Mouse (Mus musculus) limb, embryonic 11.5 days (tissue): Measurements from ENCODE around the gene Zdbf2. TPM values are rescaled to one million over a fixed set of nuclear protein-coding genes. Genes with fewer than 3 reads are reported as not detected.
"Not testable (repeated sequence)": the region's sequence is repeated elsewhere in the genome, so short reads cannot be mapped to it uniquely, and the experiment has no call there.

Source experiments
- ATAC-seq: fragments of 200-750 bp; cut with Nextera tagmentation; 2 replicates; pipeline ENCODE4 v1.8.0; 2017; ENCODE audit warnings: low read depth; ENCODE audit not compliant: insufficient number of reproducible peaks, low FRiP score, low TSS enrichment
- DNase-seq: peaks from one replicate; pipeline ENCODE4 v3.0.0-alpha.2; 2015; ENCODE audit warnings: low spot score
- H3K27ac ChIP-seq: fragments of 300-500 bp; sonication (generic); replicated peaks from 2 replicates; pipeline ENCODE4 v1.5.1; 2014; ENCODE audit warnings: low read depth, mild to moderate bottlenecking, low read length
- H3K27me3 ChIP-seq: fragments of 300-500 bp; sonication (generic); 2 replicates; pipeline ENCODE4 v1.6.1; 2014; ENCODE audit warnings: mild to moderate bottlenecking, low read length, mixed read lengths; ENCODE audit not compliant: control insufficient read depth, insufficient read depth
- H3K36me3 ChIP-seq: fragments of 300-500 bp; sonication (generic); 2 replicates; pipeline ENCODE4 v1.6.1; 2014; ENCODE audit warnings: mild to moderate bottlenecking, low read length, moderate library complexity, mixed read lengths; ENCODE audit not compliant: control insufficient read depth, insufficient read depth
- H3K4me1 ChIP-seq: fragments of 300-500 bp; sonication (generic); 2 replicates; pipeline ENCODE4 v1.6.1; 2014; ENCODE audit warnings: low read length, mixed read lengths; ENCODE audit not compliant: control insufficient read depth, insufficient read depth
- H3K4me2 ChIP-seq: fragments of 300-500 bp; sonication (generic); 2 replicates; pipeline ENCODE4 v1.6.1; 2014; ENCODE audit warnings: low read depth, mild to moderate bottlenecking, moderate library complexity; ENCODE audit not compliant: severe bottlenecking
- H3K4me3 ChIP-seq: fragments of 300-500 bp; sonication (generic); 2 replicates; pipeline ENCODE4 v1.5.1; 2014; ENCODE audit warnings: low read depth, low read length
- H3K9ac ChIP-seq: fragments of 300-500 bp; sonication (generic); 2 replicates; pipeline ENCODE4 v1.6.1; 2014; ENCODE audit warnings: mild to moderate bottlenecking, low read length
- H3K9me3 ChIP-seq: fragments of 300-500 bp; sonication (generic); 2 replicates; pipeline ENCODE4 v1.6.1; 2016; ENCODE audit warnings: low read length; ENCODE audit not compliant: control insufficient read depth
- WGBS: fragments of 180-500 bp; shearing (Covaris S2); extraction: QIAGEN DNeasy Blood & Tissue Kit; methylation state at CpG from one replicate; pipeline ENCODE4 v1.1.7; 2014; 5-methylcytosine and 5-hydroxymethylcytosine counted together
- polyA plus RNA-seq: library from polyadenylated mRNA; unstranded; fragments of >200 nt; fragmentation: Nextera tagmentation; extraction: Ambion mirVana; gene quantifications from 2 replicates; pipeline ENCODE4 v1.2.1, GENCODE M21; 2014

Zdbf2 gene
- polyA plus RNA-seq, 1 experiment from 2014 or later: 11.3 TPM

DNA sequence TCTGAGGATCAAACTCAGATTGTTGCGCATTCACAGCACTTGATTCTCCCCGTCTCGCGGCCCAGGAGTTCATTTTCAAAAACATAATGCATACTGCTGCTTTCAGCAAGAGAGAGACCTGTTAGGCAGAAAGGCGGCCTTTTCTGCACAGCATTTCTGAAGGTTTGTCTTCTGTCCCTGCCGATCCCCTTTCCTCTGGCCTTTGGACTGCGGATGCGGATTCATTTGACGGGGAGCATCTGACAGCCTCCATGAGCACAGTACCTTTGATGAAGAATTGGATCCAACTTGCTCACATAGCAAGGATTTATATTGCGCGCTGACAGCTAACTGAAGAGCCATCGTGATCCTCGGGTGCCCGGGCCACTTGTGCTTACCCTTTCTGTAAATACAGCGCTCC lies 6.3 kb upstream of the Zdbf2 start:
- no peak for ATAC-seq
- H3K4me1 ChIP-seq: no peaks in the 10 kb centered on the region
- no peak overlapping the region for H3K27ac ChIP-seq
- H3K27me3 ChIP-seq: peaks cover 58% of the 10 kb centered on the region
- H3K4me2 ChIP-seq: no peak overlapping the region
- no peak overlapping the region for H3K4me3 ChIP-seq
- DNase-seq: peak; percentile 37
- no peaks in the 10 kb centered on the region for H3K36me3 ChIP-seq
- no peaks in the 10 kb centered on the region for H3K9me3 ChIP-seq
- WGBS: 49% methylated on average over 15 of the region's 15 CpGs
- H3K9ac ChIP-seq: no peak overlapping the region

DNA sequence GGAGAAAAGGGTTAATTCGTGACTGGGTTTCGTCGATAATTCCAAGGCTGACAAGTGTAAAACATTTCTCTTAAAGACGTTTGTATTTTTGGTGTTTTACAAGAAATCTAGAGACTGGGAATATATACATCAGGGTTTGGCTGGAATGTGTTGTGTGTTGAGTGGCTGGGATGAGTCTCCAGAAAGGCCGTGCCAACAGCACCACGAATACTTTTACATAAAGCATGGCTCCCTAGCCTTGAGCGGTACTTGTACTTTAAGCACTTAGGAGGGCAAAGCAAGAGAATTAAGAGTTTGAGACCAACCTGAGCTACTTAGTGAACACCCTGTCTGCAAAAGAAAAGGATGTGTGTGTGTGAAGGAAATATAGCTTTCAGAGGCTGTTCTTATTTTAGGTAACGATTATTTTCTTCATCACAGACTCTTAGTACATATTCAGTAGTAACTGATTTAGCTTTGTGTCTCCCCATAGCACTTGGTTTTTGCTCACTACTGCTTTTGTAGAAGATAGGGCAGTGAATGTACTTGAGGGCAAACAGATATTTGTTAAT lies 865 bp upstream of the Zdbf2 start:
- Histone ChIP-seq H3K36me3 (no peaks in the 10 kb centered on the region), H3K27ac (no peak overlapping the region), H3K4me2 (no peak overlapping the region), H3K4me3 (no peak overlapping the region), H3K9me3 (no peaks in the 10 kb centered on the region), H3K4me1 (no peaks in the 10 kb centered on the region), H3K27me3 (peaks cover 58% of the 10 kb centered on the region), H3K9ac (no peak overlapping the region)
- DNase-seq: no peak
- 30% methylated on average over 8 of the region's 8 CpGs for WGBS
- no peak for ATAC-seq

DNA sequence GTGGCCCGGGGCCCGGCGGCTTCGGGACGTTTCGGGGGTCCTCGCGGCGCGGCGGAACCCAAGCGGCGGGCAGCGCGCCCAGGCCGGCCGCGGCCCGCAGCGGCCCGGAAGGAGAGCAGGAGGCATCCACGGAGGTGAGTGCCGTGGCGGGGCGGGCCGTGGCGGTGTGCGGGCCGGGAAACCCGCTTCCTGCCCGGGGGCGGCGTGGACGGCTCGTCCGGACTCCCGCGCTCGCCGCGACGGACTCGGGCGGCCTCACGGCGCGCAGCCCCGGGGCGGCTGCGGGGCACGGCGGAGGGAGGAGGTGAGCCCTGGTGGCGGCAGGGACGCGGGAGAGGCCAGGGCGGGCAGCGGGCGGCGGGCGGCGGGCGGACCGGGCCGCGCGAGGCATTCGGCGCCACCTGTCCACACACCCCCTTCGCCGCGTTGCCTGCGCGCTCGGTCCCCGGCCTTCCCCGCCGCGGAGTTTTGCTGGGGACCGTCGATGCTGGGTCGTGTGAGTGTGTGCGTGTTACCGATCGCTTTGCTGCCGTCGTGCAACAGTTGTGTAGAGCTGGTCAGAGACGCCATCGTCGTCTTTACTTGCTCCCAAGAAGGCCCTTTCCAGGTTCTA lies 380 bp downstream of the Zdbf2 start:
- Histone ChIP-seq H3K27ac (peak overlapping the region; percentile 47; the same call in 1 of the 2 replicates), H3K4me1 (no peaks in the 10 kb centered on the region), H3K27me3 (peaks cover 55% of the 10 kb centered on the region), H3K9ac (peak overlapping the region; percentile 67), H3K36me3 (no peaks in the 10 kb centered on the region), H3K4me3 (peak overlapping the region; percentile 48), H3K9me3 (no peaks in the 10 kb centered on the region), H3K4me2 (peak overlapping the region; percentile 59)
- WGBS: under 1% methylated on average over 72 of the region's 89 CpGs
- DNase-seq (peak; percentile 61), ATAC-seq (peak; percentile 41; the same call in 1 of the 2 replicates)

DNA sequence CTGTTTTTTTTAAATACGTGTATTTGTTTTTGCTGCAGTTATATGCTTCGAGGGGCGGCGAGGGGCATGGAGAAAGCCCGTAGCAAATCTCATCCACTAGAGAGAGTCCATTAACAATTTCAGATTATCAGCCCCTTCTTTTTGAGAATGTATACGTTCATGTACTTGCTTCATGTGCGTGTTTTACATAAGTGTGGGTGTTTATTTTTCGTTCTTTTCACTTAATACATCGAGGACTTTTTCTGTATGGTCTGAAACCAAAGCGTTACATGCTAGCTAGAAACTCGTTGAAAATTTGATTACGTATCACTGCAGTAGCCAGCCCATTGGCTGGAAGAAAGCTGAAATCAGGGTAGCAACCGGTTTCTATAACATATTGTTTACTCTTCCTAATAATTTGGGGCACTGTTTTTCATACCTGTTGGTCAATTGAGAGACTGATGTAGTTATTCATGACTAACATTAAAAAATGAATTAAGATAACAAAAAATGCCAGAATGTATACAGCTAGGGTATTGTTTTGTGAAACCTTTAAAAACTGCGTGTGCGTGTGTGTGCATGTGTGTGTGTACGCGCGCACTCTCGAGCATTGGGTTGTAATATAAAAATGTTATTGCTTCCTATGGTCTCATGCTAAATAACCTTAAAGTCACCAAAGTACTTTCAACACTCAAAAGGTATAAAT lies 1.1 kb downstream of the Zdbf2 start:
- peak overlapping the region; percentile 59 for H3K4me2 ChIP-seq
- peak overlapping the region; percentile 67; the same call in 1 of the 2 replicates for H3K9ac ChIP-seq
- H3K4me3 ChIP-seq: peak overlapping the region; percentile 48
- H3K9me3 ChIP-seq: no peaks in the 10 kb centered on the region
- H3K27ac ChIP-seq: no peak overlapping the region
- H3K4me1 ChIP-seq: no peaks in the 10 kb centered on the region
- no peak for ATAC-seq
- H3K36me3 ChIP-seq: no peaks in the 10 kb centered on the region
- WGBS: 17% methylated on average over 19 of the region's 19 CpGs
- peaks cover 47% of the 10 kb centered on the region for H3K27me3 ChIP-seq
- DNase-seq: no peak

DNA sequence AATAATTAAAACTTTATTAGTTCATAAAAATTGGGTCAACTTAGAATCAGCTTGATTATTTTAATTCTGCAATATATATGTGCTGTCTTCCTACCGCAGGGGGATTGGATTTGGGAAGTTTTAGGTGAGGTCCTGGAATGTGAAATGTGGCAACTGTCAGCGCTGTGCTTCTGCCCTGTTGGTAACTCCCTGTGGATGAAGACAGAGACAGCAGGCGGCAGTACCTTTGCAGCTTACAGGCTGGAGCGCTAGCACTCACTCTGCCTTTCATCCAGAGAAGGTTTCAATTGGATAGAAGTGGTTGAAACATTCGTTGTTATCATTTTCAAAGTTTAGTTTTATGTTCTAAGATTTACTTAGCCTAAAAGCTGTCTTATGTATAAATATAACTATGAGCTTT lies 5.0 kb downstream of the Zdbf2 start:
- ATAC-seq (no peak), DNase-seq (no peak)
- Histone ChIP-seq H3K9me3 (no peaks in the 10 kb centered on the region), H3K9ac (no peak overlapping the region), H3K36me3 (no peaks in the 10 kb centered on the region), H3K4me2 (no peak overlapping the region), H3K4me1 (no peaks in the 10 kb centered on the region), H3K27me3 (peaks cover 20% of the 10 kb centered on the region), H3K4me3 (no peak overlapping the region), H3K27ac (no peak overlapping the region)
- 35% methylated on average over 5 of the region's 5 CpGs for WGBS

DNA sequence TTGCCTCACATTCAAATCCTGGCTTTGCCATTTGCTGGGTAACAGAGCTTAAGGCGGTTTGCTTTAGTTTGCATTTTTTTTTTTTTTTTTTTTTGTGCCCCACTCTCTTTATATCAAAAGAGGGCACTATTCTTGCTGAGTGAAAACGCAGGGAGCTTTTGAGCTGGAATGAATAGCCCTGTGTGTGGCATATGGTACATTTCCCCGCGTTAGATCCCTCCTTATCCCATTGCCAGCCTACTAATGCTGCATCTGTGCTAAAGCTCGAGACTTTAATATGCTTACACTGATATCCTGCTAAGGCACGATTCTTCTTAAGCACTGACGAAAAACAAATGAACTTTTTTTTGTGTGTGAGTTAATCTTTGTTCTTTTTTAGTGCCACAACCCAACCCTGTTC lies 20.9 kb downstream of the Zdbf2 start:
- WGBS: 65% methylated on average over 7 of the region's 7 CpGs
- Histone ChIP-seq H3K4me1 (no peaks in the 10 kb centered on the region), H3K4me2 (no peak overlapping the region), H3K9ac (no peak overlapping the region), H3K4me3 (no peak overlapping the region), H3K36me3 (no peaks in the 10 kb centered on the region), H3K9me3 (no peaks in the 10 kb centered on the region), H3K27ac (no peak overlapping the region), H3K27me3 (no peaks in the 10 kb centered on the region)
- no peak for ATAC-seq
- DNase-seq: no peak

DNA sequence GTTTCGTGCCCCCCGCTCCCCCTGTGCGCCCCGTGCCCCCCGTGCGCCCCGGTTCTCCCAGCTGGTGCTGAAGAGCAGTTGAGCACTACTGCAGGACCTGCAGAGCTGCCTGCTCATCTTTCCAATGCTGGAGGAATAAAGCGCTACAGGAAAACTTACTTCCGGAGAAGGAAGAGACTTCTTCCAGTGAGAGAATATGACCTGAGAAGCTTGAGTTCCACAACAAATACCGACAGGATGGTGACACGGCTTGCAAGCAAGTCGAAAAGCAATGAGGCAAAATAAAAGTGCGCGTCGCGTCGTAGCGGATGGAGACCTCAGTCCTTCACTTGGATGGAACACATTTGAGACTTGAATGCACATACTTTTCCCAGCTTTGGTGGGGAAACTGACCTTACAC lies 36.6 kb downstream of the Zdbf2 start:
- H3K4me3 ChIP-seq: no peak overlapping the region
- peak overlapping the region; percentile 43 for H3K4me2 ChIP-seq
- ATAC-seq: no peak
- no peak overlapping the region for H3K9ac ChIP-seq
- peaks cover 8% of the 10 kb centered on the region; the same call in 1 of the 2 replicates for H3K27me3 ChIP-seq
- no peaks in the 10 kb centered on the region for H3K36me3 ChIP-seq
- WGBS: 41% methylated on average over 18 of the region's 18 CpGs
- H3K9me3 ChIP-seq: no peaks in the 10 kb centered on the region
- H3K27ac ChIP-seq: no peak overlapping the region
- peak; percentile 38 for DNase-seq
- no peaks in the 10 kb centered on the region for H3K4me1 ChIP-seq

DNA sequence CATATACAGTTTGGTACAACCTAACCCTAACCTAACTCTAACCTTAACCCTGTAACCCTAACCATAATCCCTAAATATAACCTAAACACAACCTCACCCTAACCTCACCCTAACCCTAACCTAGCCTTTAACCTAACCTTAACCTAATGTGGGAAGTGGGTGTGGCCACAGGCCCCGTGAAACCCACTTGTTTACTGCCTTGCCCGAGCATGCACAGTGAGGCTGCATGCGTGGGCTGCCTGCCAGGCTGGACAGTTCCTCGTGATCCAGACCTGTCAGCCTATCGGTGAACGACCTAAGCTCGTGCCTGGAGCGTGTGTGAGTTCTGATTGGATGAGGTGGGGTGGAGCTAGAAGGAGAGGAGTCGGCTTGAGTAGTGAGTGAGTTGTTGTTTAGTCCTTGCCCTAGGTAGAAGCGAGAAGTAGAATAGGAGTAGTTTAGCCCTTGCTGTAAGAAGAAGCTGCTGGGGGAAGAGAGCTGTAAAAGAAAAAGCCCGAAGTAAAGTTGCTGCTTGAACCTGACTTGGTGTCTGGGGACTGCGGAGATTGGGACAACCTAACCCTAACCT lies 50.6 kb downstream of the Zdbf2 start:
- WGBS: 45% methylated on average over 12 of the region's 12 CpGs
- H3K9me3 ChIP-seq, H3K4me1 ChIP-seq, H3K27ac ChIP-seq, ATAC-seq, H3K36me3 ChIP-seq, H3K4me2 ChIP-seq, H3K9ac ChIP-seq, H3K4me3 ChIP-seq, DNase-seq, H3K27me3 ChIP-seq: not testable (repeated sequence)
